Mouse (Mus musculus) heart, adult 2 months (tissue): ENCODE measurements around the gene Rb1. TPM values are rescaled to one million over a fixed set of nuclear protein-coding genes. Genes with fewer than 3 reads are reported as not detected.

Source experiments
- DNase-seq, 2 experiments: peaks; one replicate each; pipeline ENCODE4 v3.0.0; 2021
- H3K27ac ChIP-seq: fragments of 200-600 bp; 2 replicates; pipeline ENCODE4 v1.8.1; 2022
- H3K27me3 ChIP-seq: fragments of 200-500 bp; 2 replicates; pipeline ENCODE4 v1.6.1; 2012; ENCODE audit warnings: mild to moderate bottlenecking, low read length, inconsistent platforms, mixed read lengths; ENCODE audit not compliant: control insufficient read depth, insufficient read depth
- H3K36me3 ChIP-seq: fragments of 200-500 bp; 2 replicates; pipeline ENCODE4 v1.6.1; 2012; ENCODE audit warnings: low read length, inconsistent platforms; ENCODE audit not compliant: control insufficient read depth, insufficient read depth
- H3K4me1 ChIP-seq: fragments of 200-500 bp; 2 replicates; pipeline ENCODE4 v1.6.1; 2011; ENCODE audit warnings: low read length; ENCODE audit not compliant: control insufficient read depth, insufficient read depth
- H3K4me3 ChIP-seq: fragments of 200-600 bp; 2 replicates; pipeline ENCODE4 v1.8.1; 2022
- H3K79me2 ChIP-seq: fragments of 200-500 bp; replicated peaks from 2 replicates; pipeline ENCODE4 v1.6.1; 2012; ENCODE audit warnings: mild to moderate bottlenecking, inconsistent platforms, low read length, moderate library complexity, mixed read lengths; ENCODE audit not compliant: control insufficient read depth, insufficient read depth
- H3K9ac ChIP-seq: fragments of 200-500 bp; 2 replicates; pipeline ENCODE4 v1.6.1; 2012; ENCODE audit warnings: low read depth, mild to moderate bottlenecking, control low read depth, inconsistent platforms, low read length, mixed read lengths
- CTCF ChIP-seq: fragments of 200-600 bp; IDR thresholded peaks from 2 replicates; pipeline ENCODE4 v1.8.1; 2022; ENCODE audit warnings: antibody characterized with exemption, mild to moderate bottlenecking, moderate library complexity
- EP300 ChIP-seq: fragments of 200-500 bp; IDR thresholded peaks from 2 replicates; pipeline ENCODE4 v1.6.1; 2011; ENCODE audit warnings: low read depth, low read length, control low read depth; ENCODE audit not compliant: insufficient read depth
- POLR2A ChIP-seq: fragments of 200-500 bp; IDR thresholded peaks from 2 replicates; pipeline ENCODE4 v1.6.1; 2011; ENCODE audit warnings: mild to moderate bottlenecking, low read depth, low read length, control low read depth; ENCODE audit not compliant: insufficient read depth
- WGBS: fragments of 180-500 bp; shearing (Covaris S2); methylation state at CpG from one replicate; pipeline ENCODE4 v1.1.7; 2018; 5-methylcytosine and 5-hydroxymethylcytosine counted together
- intact Hi-C: fragments of 180-260 bp; cut with DNase I; formaldehyde crosslinking; loops from one replicate; pipeline ENCODE4 v1.15.1; 2025
- polyA plus RNA-seq: library from polyadenylated mRNA; depleted of rRNA; stranded (reverse); fragments of >200 nt; gene quantifications from 2 replicates; pipeline ENCODE4 v1.2.3, GENCODE M21; 2012
- total RNA-seq, 2 experiments: library from RNA; stranded (reverse); gene quantifications; 2 replicates each; pipeline ENCODE4 v1.2.3; 2021

Rb1 gene
- total and polyA plus RNA-seq, 3 experiments: 5.1 to 19.2 (median 18.2) TPM

GRCm38 (mm10) chr14:73211477-73211876 lies 114.1 kb downstream of the Rb1 start:
- intact Hi-C loops: no loop called here
- H3K79me2 ChIP-seq: no peaks in the 10 kb centered on the region
- no peaks in the 10 kb centered on the region for H3K27me3 ChIP-seq
- DNase-seq: no peak
- no peak for TF ChIP-seq CTCF
- TF ChIP-seq EP300: no peak
- no peak for TF ChIP-seq POLR2A
- H3K27ac ChIP-seq: no peak overlapping the region
- peaks cover 7% of the 10 kb centered on the region for H3K36me3 ChIP-seq
- H3K4me1 ChIP-seq: peaks cover 4% of the 10 kb centered on the region; the same call in 1 of the 2 replicates
- no peak overlapping the region for H3K9ac ChIP-seq
- no peak overlapping the region for H3K4me3 ChIP-seq
- WGBS: 78% methylated on average over 5 of the region's 5 CpGs

- WGBS: 97% methylated on average over 8 of the region's 8 CpGs
- Histone ChIP-seq H3K27ac (peak overlapping the region; percentile 46; the same call in 1 of the 2 replicates), H3K79me2 (no peaks in the 10 kb centered on the region), H3K4me1 (peaks cover 4% of the 10 kb centered on the region; the same call in 1 of the 2 replicates), H3K9ac (no peak overlapping the region), H3K4me3 (no peak overlapping the region), H3K27me3 (no peaks in the 10 kb centered on the region), H3K36me3 (peaks cover 3% of the 10 kb centered on the region)
- DNase-seq: no peak
- intact Hi-C loops: no loop called here
- TF ChIP-seq CTCF (no peak), EP300 (no peak), POLR2A (no peak)
Observed at GRCm38 (mm10) chr14:73210196-73210595, 115.4 kb downstream of the Rb1 start.

GRCm38 (mm10) chr14:73209262-73209661 lies 116.4 kb downstream of the Rb1 start:
- Histone ChIP-seq H3K27me3 (no peaks in the 10 kb centered on the region), H3K79me2 (no peaks in the 10 kb centered on the region), H3K27ac (peak overlapping the region; percentile 46; the same call in 1 of the 2 replicates), H3K4me3 (no peak overlapping the region), H3K4me1 (peaks cover 4% of the 10 kb centered on the region; the same call in 1 of the 2 replicates), H3K36me3 (peaks cover 13% of the 10 kb centered on the region), H3K9ac (no peak overlapping the region)
- intact Hi-C loops: loop anchor here (5.0 kb wide), 1 partner anchor 48 kb away; no protein-coding TSS in a partner anchor
- DNase-seq: peak in 1 of 2 experiments; percentile 38
- TF ChIP-seq POLR2A (no peak), CTCF (no peak), EP300 (no peak)

GRCm38 (mm10) chr14:73204016-73204415 lies 121.6 kb downstream of the Rb1 start:
- peaks cover 13% of the 10 kb centered on the region for H3K36me3 ChIP-seq
- H3K9ac ChIP-seq: no peak overlapping the region
- intact Hi-C loops: no loop called here
- H3K27ac ChIP-seq: peak overlapping the region; percentile 2; the same call in 1 of the 2 replicates
- H3K4me3 ChIP-seq: no peak overlapping the region
- TF ChIP-seq POLR2A: no peak
- no peak for TF ChIP-seq EP300
- no peak for TF ChIP-seq CTCF
- no peaks in the 10 kb centered on the region; the same call in 1 of the 2 replicates for H3K4me1 ChIP-seq
- DNase-seq: no peak
- whole genome bisulfite sequencing: 32% methylated on average over 3 of the region's 3 CpGs
- H3K79me2 ChIP-seq: no peaks in the 10 kb centered on the region
- no peaks in the 10 kb centered on the region for H3K27me3 ChIP-seq

GRCm38 (mm10) chr14:73201447-73201846 lies 124.2 kb downstream of the Rb1 start:
- Histone ChIP-seq H3K27ac (no peak overlapping the region), H3K4me3 (no peak overlapping the region), H3K27me3 (no peaks in the 10 kb centered on the region), H3K9ac (no peak overlapping the region), H3K36me3 (peaks cover 19% of the 10 kb centered on the region), H3K4me1 (no peaks in the 10 kb centered on the region; the same call in 1 of the 2 replicates), H3K79me2 (no peaks in the 10 kb centered on the region)
- no peak for DNase-seq
- intact Hi-C loops: no loop called here
- no peak for TF ChIP-seq CTCF
- TF ChIP-seq EP300: no peak
- no peak for TF ChIP-seq POLR2A
- 27% methylated on average over 3 of the region's 3 CpGs for WGBS

GRCm38 (mm10) chr14:73199058-73199457 lies 126.6 kb downstream of the Rb1 start:
- Histone ChIP-seq H3K9ac (no peak overlapping the region), H3K27me3 (no peaks in the 10 kb centered on the region), H3K4me3 (no peak overlapping the region), H3K36me3 (peaks cover 12% of the 10 kb centered on the region), H3K4me1 (no peaks in the 10 kb centered on the region; the same call in 1 of the 2 replicates), H3K27ac (no peak overlapping the region), H3K79me2 (no peaks in the 10 kb centered on the region)
- TF ChIP-seq EP300: no peak
- intact Hi-C loops: no loop called here
- 80% methylated on average over 5 of the region's 5 CpGs for WGBS
- no peak for DNase-seq
